Mouse (Mus musculus): Measurements from ENCODE around the gene Tmem206.
A peak's percentile ranks its signal among the peaks of the same experiment; 100 is the strongest.

- TF ChIP-seq POLR2A (IDR thresholded peaks at IDR 0.05; ENCODE audit: low read depth, low read length) = peak; percentile 8; the same call in 1 of the 2 replicates
- TF ChIP-seq CTCF (IDR thresholded peaks at IDR 0.05; ENCODE audit: extremely low read depth, insufficient read depth, insufficient read length, insufficient replicate concordance) = no peak
These were observed 70.2 kb downstream of the Tmem206 start for GRCm38 (mm10) chr1:191395871-191396433.

Measured in spleen, adult 2 months (tissue).